Mouse (Mus musculus) intestine, embryonic 16.5 days (tissue): ENCODE data around the gene Znhit3. TPM values are rescaled to one million over a fixed set of nuclear protein-coding genes. Genes with fewer than 3 reads are reported as not detected.

Experiments used
- ATAC-seq: fragments of 200-750 bp; cut with Nextera tagmentation; 2 replicates; pipeline ENCODE4 v1.8.0; 2017; ENCODE audit warnings: moderate TSS enrichment, moderate library complexity
- H3K27ac ChIP-seq: fragments of 300-500 bp; sonication (generic); 2 replicates; pipeline ENCODE4 v1.5.1; 2014; ENCODE audit warnings: mild to moderate bottlenecking, low read length
- H3K27me3 ChIP-seq: fragments of 300-500 bp; sonication (generic); replicated peaks from 2 replicates; pipeline ENCODE4 v1.6.1; 2014; ENCODE audit warnings: low read length, control low read depth, mixed read lengths; ENCODE audit not compliant: control insufficient read depth, insufficient read depth
- H3K36me3 ChIP-seq: fragments of 300-500 bp; sonication (generic); 2 replicates; pipeline ENCODE4 v1.6.1; 2014; ENCODE audit warnings: low read length, control low read depth; ENCODE audit not compliant: control insufficient read depth, insufficient read depth
- H3K4me1 ChIP-seq: fragments of 300-500 bp; sonication (generic); 2 replicates; pipeline ENCODE4 v1.6.1; 2014; ENCODE audit warnings: low read length, control low read depth, mixed read lengths; ENCODE audit not compliant: control insufficient read depth, insufficient read depth
- H3K4me2 ChIP-seq: fragments of 300-500 bp; sonication (generic); 2 replicates; pipeline ENCODE4 v1.6.1; 2014; ENCODE audit warnings: low read depth, low read length, control low read depth
- H3K4me3 ChIP-seq: fragments of 300-500 bp; sonication (generic); 2 replicates; pipeline ENCODE4 v1.5.1; 2014; ENCODE audit warnings: mild to moderate bottlenecking, low read length
- H3K9ac ChIP-seq: fragments of 300-500 bp; sonication (generic); 2 replicates; pipeline ENCODE4 v1.6.1; 2014; ENCODE audit warnings: low read depth, low read length
- H3K9me3 ChIP-seq: fragments of 300-500 bp; sonication (generic); 2 replicates; pipeline ENCODE4 v1.6.1; 2016; ENCODE audit warnings: low read length, control low read depth; ENCODE audit not compliant: control insufficient read depth
- WGBS: fragments of 180-500 bp; shearing (Covaris S2); extraction: QIAGEN DNeasy Blood & Tissue Kit; methylation state at CpG from one replicate; pipeline ENCODE4 v1.1.7; 2014; 5-methylcytosine and 5-hydroxymethylcytosine counted together
- polyA plus RNA-seq: library from polyadenylated mRNA; unstranded; fragments of >200 nt; fragmentation: Nextera tagmentation; extraction: Ambion mirVana; gene quantifications from 2 replicates; pipeline ENCODE4 v1.2.1, GENCODE M21; 2015

Znhit3 gene
- polyA plus RNA-seq, 1 experiment from 2014 or later = 49.6 TPM

GRCm38 (mm10) chr11:84943948-84944347, 27.8 kb upstream of the Znhit3 start:
- H3K27me3 ChIP-seq = peaks cover 4% of the 10 kb centered on the region; the same call in 1 of the 2 replicates
- ATAC-seq = peak; percentile 40; the same call in 1 of the 2 replicates
- WGBS = under 1% methylated on average over 15 of the region's 15 CpGs
- no peaks in the 10 kb centered on the region for H3K4me1 ChIP-seq
- H3K9ac ChIP-seq = no peak overlapping the region
- no peaks in the 10 kb centered on the region for H3K9me3 ChIP-seq
- H3K27ac ChIP-seq = no peak overlapping the region
- no peaks in the 10 kb centered on the region for H3K36me3 ChIP-seq
- H3K4me3 ChIP-seq = no peak overlapping the region
- H3K4me2 ChIP-seq = peak overlapping the region; percentile 32; the same call in 1 of the 2 replicates

GRCm38 (mm10) chr11:84940140-84940539, 24.0 kb upstream of the Znhit3 start:
- Histone ChIP-seq H3K36me3 (no peaks in the 10 kb centered on the region), H3K4me1 (no peaks in the 10 kb centered on the region), H3K9me3 (no peaks in the 10 kb centered on the region), H3K4me2 (no peak overlapping the region), H3K9ac (no peak overlapping the region), H3K27me3 (0 out of 2 replicates have a peak, but pooled peaks cover 4% of the 10 kb centered on the region), H3K27ac (no peak overlapping the region), H3K4me3 (no peak overlapping the region)
- no peak for ATAC-seq
- WGBS = 73% methylated on average over 10 of the region's 10 CpGs

- WGBS = 54% methylated on average over 8 of the region's 8 CpGs
- no peak for ATAC-seq
- no peaks in the 10 kb centered on the region for H3K4me1 ChIP-seq
- H3K36me3 ChIP-seq = no peaks in the 10 kb centered on the region
- 0 out of 2 replicates have a peak, but pooled peaks cover 4% of the 10 kb centered on the region for H3K27me3 ChIP-seq
- no peak overlapping the region for H3K4me2 ChIP-seq
- no peak overlapping the region for H3K4me3 ChIP-seq
- H3K9ac ChIP-seq = no peak overlapping the region
- H3K27ac ChIP-seq = no peak overlapping the region
- H3K9me3 ChIP-seq = no peaks in the 10 kb centered on the region
These were observed 23.4 kb upstream of the Znhit3 start for GRCm38 (mm10) chr11:84939508-84940053.

- no peak overlapping the region for H3K27ac ChIP-seq
- H3K4me1 ChIP-seq = no peaks in the 10 kb centered on the region
- no peaks in the 10 kb centered on the region for H3K36me3 ChIP-seq
- no peak overlapping the region for H3K4me3 ChIP-seq
- H3K4me2 ChIP-seq = no peak overlapping the region
- WGBS = 13% methylated on average over 6 of the region's 6 CpGs
- H3K27me3 ChIP-seq = no peaks in the 10 kb centered on the region; the same call in 1 of the 2 replicates
- H3K9me3 ChIP-seq = no peaks in the 10 kb centered on the region
- no peak overlapping the region for H3K9ac ChIP-seq
- ATAC-seq = no peak
These were observed 16.1 kb upstream of the Znhit3 start for GRCm38 (mm10) chr11:84932261-84932660.

GRCm38 (mm10) chr11:84920981-84921380, 4.8 kb upstream of the Znhit3 start:
- H3K9me3 ChIP-seq = no peaks in the 10 kb centered on the region
- H3K4me3 ChIP-seq = no peak overlapping the region
- no peak overlapping the region for H3K27ac ChIP-seq
- no peaks in the 10 kb centered on the region for H3K4me1 ChIP-seq
- WGBS = 84% methylated on average over 8 of the region's 8 CpGs
- H3K36me3 ChIP-seq = no peaks in the 10 kb centered on the region
- no peak overlapping the region for H3K4me2 ChIP-seq
- no peak overlapping the region for H3K9ac ChIP-seq
- H3K27me3 ChIP-seq = no peaks in the 10 kb centered on the region
- no peak for ATAC-seq

GRCm38 (mm10) chr11:84919951-84920350, 3.8 kb upstream of the Znhit3 start:
- Histone ChIP-seq H3K36me3 (no peaks in the 10 kb centered on the region), H3K9me3 (no peaks in the 10 kb centered on the region), H3K9ac (no peak overlapping the region), H3K27ac (no peak overlapping the region), H3K27me3 (no peaks in the 10 kb centered on the region), H3K4me2 (no peak overlapping the region), H3K4me3 (no peak overlapping the region), H3K4me1 (0 out of 2 replicates have a peak, but pooled peaks cover 3% of the 10 kb centered on the region)
- 67% methylated on average over 7 of the region's 7 CpGs for WGBS
- no peak for ATAC-seq

- no peaks in the 10 kb centered on the region for H3K27me3 ChIP-seq
- 0 out of 2 replicates have a peak, but pooled peaks cover 3% of the 10 kb centered on the region for H3K4me1 ChIP-seq
- no peak overlapping the region for H3K4me2 ChIP-seq
- no peak overlapping the region for H3K4me3 ChIP-seq
- H3K9me3 ChIP-seq = no peaks in the 10 kb centered on the region
- no peak overlapping the region for H3K9ac ChIP-seq
- H3K36me3 ChIP-seq = no peaks in the 10 kb centered on the region
- H3K27ac ChIP-seq = no peak overlapping the region
- WGBS = 45% methylated on average over 3 of the region's 3 CpGs
- ATAC-seq = no peak
These were observed 3.1 kb upstream of the Znhit3 start for GRCm38 (mm10) chr11:84919276-84919675.

- WGBS = 7% methylated on average over 16 of the region's 16 CpGs
- no peaks in the 10 kb centered on the region for H3K27me3 ChIP-seq
- H3K4me2 ChIP-seq = peak overlapping the region; percentile 26; the same call in 1 of the 2 replicates
- H3K9ac ChIP-seq = peak overlapping the region; percentile 4; the same call in 1 of the 2 replicates
- no peak overlapping the region for H3K4me3 ChIP-seq
- H3K27ac ChIP-seq = no peak overlapping the region
- ATAC-seq = peak; percentile 68
- H3K9me3 ChIP-seq = no peaks in the 10 kb centered on the region
- H3K36me3 ChIP-seq = no peaks in the 10 kb centered on the region
- H3K4me1 ChIP-seq = 0 out of 2 replicates have a peak, but pooled peaks cover 3% of the 10 kb centered on the region
These were observed 2.3 kb upstream of the Znhit3 start for GRCm38 (mm10) chr11:84918425-84918824.

GRCm38 (mm10) chr11:84916703-84917300, 636 bp upstream of the Znhit3 start:
- ATAC-seq = no peak
- Histone ChIP-seq H3K27ac (no peak overlapping the region), H3K36me3 (0 out of 2 replicates have a peak, but pooled peaks cover 3% of the 10 kb centered on the region), H3K4me2 (peak overlapping the region; percentile 47), H3K9ac (peak overlapping the region; percentile 93; the same call in 1 of the 2 replicates), H3K9me3 (no peaks in the 10 kb centered on the region), H3K4me1 (0 out of 2 replicates have a peak, but pooled peaks cover 3% of the 10 kb centered on the region), H3K27me3 (no peaks in the 10 kb centered on the region), H3K4me3 (peak overlapping the region; percentile 90)
- WGBS = 55% methylated on average over 7 of the region's 7 CpGs
